Mouse (Mus musculus) spleen, adult 2 months (tissue): ENCODE results near the gene Sclt1.

Experiments used
- CTCF ChIP-seq: fragments of 200-500 bp; IDR thresholded peaks from 2 replicates; pipeline ENCODE4 v1.5.1; 2011; ENCODE audit warnings: mild to moderate bottlenecking, inconsistent platforms; ENCODE audit not compliant: insufficient read depth, insufficient read length, insufficient replicate concordance; ENCODE audit errors: extremely low read depth
- POLR2A ChIP-seq: fragments of 200-500 bp; IDR thresholded peaks from 2 replicates; pipeline ENCODE4 v1.6.1; 2011; ENCODE audit warnings: low read depth, low read length, inconsistent platforms

GRCm38 (mm10) chr3:41606330-41606664, 136.0 kb downstream of the Sclt1 start:
- TF ChIP-seq POLR2A (no peak), CTCF (no peak)
